Mouse (Mus musculus) v-Abl transformed pro-B cells (cell line): ENCODE data around the gene Zdhhc22.

ENCODE experiments used
- in situ Hi-C, 2 experiments: fragments of 400-800 bp; cut with MboI; formaldehyde crosslinking; loops; one replicate each; pipeline ENCODE4 v1.15.1; 2025; ENCODE audit not compliant: unreplicated experiment in 2 of 2

Gene Zdhhc22

DNA sequence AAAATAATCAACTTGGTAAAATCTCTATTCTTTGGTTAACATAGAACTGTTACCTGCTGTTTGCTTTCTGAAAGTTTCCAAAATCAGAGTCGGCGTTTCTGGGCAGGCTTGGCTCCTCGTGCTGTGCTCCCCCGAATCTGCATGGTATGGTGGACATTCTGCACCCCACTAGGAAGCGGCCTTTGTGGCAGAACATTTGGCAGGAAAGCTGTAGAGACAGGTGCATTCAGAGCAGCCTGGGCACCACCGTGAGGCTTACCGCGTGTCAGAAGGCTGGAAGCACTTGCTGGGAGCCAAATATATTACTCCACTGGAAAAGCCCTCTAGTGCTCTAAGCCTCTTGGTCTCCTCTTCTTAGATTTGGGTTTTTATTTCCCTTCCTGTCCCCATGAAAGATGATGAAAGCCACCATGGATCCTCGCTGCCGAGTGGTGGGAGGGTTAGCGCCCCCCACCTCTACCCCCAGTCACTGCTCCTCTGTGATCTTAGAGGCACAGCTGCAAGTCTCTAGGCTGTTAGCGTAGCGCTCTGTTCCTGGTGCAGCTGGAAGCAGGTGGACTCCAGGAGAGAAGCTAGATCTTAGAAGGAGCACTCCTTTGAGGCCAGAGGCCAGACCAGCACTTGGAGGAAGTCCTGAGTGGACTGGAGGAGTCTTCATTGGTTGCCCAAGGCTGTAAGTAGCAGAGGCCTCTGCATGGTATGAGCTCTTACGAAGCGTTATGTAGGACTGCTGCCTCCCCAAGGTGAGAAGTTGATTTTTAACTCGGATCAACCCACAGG is 25.8 kb downstream of the Zdhhc22 start:
- in situ Hi-C loops: no loop called here

DNA sequence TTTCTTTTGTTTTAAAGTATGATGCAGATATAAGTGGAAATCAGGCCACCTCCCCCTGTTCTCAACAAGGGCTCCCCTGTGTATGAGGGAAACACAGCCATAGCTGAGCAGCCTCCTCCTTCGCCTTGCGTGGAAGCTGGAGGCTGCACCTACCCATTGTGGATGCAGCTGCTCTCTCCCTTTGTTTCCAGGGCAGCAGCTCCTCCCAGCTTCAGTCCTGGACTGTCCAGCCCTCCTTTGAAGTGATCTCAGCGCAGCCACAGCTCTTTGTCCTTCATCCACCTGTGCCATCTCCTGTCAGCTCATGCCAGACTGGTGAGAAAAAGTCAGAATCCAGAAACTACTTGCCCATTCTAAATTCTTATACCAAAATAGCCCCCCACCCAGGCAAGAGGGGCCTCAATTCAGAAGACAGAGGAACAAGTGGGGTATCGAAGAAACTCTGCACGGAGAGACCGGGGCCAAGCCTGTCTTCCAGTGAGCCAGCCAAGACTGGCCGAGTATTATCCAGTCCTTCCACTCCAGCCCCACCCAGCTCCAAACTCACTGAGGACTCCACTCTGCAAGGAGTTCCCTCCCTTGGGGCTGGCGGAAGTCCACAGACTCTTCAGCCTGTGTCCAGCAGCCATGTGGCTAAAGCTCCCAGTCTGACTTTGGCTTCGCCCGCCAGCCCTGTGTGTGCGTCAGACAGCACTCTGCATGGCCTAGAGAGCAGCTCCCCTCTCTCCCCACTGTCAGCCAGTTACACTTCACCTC is 28.5 kb downstream of the Zdhhc22 start:
- in situ Hi-C loops: no loop called here

DNA sequence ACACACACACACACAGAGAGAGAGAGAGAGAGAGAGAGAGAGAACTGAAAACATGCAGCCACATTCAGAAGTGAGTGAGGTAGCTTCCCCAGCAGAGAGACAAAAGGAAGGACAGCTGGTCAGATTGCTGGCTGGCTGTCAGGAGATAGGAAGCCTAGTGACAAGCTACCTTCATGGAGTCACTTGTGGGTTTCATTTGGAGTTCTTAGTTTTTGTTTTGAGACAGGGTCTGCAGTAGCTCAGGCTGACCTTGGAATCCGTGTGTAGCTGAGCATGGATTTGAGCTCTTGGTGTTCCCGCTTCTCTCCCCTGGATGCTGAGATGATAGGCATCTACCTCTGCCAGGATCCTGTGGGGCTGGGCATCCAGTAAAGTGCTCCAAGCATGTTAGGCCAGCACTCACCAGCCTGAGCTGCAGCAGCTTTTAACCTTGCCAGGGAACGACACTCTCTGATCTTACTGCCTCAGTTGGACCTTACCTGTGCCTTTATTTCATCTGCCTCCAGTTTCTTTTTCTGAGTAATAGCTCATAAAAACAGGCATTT is 29.4 kb downstream of the Zdhhc22 start:
- in situ Hi-C loops: no loop called here

DNA sequence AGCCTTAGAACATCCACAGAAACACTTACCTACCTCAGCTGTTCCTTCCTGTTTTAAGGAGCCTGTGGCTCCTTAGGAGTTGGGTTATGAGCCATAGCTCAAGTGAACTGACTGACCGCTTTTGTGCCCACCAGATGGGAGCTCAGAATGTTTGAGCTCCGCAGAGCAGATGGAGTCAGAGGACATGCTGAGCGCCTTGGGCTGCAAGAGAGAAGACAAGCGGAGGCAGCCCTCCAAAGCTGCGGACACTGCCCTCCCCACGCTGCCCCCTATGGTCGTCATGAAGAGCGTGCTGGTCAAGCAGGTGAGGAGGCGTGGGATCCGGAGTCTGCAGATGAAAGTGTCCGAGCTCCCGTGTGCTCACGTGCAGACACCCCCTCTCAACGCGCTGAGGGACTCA is 30.1 kb downstream of the Zdhhc22 start:
- in situ Hi-C loops: no loop called here

DNA sequence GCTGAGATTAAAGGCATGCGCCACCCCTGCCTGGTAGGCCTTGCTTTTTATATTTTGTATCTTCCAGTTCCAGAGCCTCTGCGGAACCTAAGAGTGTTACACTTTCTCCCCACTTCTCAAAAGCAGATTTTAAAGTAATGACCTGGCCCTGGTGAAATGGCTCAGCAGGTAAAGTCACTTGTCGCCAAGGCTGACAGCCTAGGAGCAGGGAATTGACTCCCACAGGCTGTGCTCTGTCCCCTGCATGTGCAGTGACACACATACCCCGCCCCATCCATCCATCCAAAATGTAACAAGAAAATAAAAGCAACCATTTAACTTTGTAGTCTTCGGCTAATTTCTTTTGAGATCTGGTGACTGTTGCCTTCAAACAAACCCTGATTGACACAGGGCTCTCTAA is 30.6 kb downstream of the Zdhhc22 start:
- in situ Hi-C loops: no loop called here

DNA sequence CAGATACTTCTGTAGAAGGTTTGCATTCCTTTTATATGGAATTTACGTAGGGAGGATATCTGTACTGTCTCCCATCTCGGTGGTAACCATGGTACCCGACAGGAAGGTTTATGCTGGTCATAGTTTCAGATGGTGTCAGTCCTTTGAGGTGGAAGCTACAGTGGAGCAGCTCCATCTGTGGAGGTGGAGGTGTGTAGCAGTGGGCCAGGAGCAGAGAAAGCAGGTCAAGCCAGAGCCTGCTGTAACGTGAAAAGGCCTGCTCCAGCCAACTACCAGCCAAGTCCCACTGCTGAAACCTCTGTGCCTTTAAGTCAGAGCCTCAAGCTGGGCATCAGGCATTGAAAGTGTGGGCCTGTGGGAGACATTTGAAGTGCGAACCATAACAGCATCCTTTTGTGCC is 31.7 kb downstream of the Zdhhc22 start:
- in situ Hi-C loops: no loop called here

DNA sequence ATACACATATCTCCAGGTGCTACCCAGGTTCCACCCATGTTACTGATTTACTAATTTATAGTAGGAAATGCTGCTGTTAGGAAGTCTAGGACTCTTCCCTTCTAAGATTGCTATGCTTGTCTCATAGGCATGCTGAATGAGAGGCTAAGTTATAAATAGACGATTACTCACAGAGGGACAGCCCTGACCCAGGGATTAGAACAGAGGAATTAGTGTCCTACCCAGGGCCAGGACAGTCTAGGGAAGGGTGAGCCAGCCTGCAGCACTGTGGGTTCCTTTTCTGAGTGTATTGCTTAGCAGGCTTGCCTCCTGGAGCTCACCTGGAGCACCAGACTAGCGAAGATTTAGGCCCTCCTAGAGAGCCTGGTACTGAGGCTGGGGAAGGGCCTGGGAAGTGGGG is 34.3 kb downstream of the Zdhhc22 start:
- in situ Hi-C loops: no loop called here

DNA sequence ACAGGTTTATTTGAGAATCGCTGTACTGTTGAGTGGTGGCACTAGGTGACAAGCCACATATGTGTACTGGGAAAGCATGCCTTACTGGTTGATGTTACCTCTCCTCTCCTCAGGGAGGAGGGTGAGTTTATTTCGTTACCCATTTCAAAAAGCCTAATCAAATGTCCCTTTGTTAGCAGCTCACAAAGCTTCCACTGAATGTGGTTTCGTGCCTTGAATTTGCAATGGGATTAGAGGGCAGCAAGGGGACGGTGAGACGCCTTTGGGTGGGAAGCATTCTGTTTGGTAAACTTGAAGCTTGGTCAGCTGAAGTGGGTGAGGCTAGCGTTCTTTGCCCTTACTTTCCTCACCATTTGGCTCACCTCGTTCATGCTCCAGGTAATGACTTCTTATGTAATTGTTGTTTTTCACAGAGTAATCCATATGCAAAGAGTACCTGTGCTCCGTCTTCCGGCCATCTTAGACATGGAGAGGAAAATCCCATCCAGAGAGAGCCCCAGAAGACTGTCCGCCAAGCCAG is 37.8 kb downstream of the Zdhhc22 start:
- in situ Hi-C loops: no loop called here

DNA sequence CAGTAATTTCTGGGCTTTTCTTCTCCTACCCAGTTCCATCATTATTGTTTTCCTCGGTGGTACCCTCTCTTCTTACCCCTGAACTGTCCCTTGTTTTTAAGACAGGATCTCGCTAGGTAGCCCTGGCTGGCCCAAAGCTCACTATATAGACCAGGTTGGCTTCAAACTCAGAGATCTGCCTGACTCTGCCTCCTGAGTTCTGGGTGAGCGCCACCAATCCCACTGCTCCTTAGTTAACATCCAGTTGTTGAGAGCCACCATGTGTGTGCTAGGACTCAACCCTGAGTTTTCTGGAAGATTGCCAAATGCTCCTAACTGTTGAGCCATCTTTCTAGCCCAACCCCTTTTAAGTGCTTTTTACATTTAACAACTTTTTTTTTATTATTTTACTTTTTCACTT is 39.3 kb downstream of the Zdhhc22 start:
- in situ Hi-C loops: no loop called here

DNA sequence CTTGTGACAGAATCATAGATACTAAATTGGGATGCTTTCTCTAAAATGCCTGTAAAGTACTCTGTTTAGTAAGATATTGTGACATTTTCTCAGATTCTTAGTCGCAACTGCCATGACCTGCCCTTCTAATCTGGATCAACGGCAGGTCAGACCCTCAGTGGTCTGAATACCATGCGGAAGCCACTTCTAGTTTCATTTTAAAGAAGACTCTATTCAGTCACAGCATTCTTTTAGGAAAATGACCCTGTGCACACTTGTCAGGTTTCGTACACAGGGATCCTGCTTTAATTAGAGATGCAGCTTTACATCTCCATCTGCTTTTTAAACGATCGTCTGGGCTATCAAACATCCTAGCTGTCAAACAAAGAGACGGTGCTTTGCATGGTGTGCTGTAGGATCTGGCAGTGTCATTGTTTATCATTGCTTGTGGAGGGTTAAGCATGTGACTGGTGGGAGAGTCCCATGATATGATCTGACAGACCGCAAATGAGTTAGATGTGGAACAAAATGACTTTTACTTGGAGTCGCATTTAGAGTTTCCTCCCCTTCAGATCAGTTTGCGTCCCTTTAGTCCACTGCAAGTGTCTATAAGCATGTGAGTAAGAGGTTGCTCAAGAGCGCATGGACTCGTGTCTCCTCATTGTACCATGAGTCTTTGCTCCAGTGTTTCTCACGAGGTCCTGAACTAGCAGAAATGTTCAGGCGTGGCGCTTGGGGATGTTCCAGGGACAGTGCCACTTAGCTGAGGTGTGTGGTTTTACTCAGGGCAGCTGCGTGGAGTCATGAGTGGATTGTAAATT is 39.9 kb downstream of the Zdhhc22 start:
- in situ Hi-C loops: no loop called here

DNA sequence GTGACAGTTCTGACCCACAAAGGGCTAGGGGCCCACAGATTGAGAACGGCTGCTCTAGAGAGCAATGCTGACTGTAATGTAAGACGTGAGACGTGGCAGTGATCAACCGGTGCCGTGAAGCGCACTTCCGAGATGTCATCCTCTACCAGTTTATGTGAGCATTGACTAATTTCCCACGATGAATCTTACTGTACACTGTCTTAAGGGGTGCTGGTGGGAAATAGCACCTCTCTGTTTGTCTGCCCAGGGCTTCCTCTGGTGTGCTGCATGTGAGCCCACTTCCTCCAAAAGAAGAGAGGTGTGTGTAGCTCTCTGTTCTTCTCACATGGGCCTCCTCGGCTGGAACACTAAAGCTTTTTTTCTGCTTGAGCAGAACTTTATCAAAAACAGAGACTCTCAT is 40.7 kb downstream of the Zdhhc22 start:
- in situ Hi-C loops: loop anchor here in 1 of 2 experiments (25.0 kb wide), 2 partner anchors 812 to 1112 kb away; no protein-coding TSS in a partner anchor

DNA sequence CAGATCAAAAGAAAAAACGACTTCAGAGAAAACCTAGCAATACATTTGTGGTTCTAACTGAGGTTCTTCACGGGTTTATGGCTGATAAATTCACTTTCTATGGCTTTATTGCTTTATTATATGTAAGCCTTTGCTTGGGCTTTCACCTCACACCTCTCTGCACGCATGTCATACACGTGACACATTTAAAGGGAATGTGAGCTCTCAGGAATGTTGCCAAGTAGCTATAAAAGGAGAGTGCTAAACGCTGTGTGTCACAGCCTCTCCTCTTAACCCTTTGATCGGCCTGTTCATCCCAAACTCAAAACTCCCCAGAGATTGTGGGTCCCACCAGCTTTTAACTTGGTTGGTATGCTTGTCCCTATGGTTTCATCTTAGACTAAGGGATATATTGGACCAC is 41.6 kb downstream of the Zdhhc22 start:
- in situ Hi-C loops: loop anchor here in 1 of 2 experiments (25.0 kb wide), 2 partner anchors 811 to 1111 kb away; no protein-coding TSS in a partner anchor

DNA sequence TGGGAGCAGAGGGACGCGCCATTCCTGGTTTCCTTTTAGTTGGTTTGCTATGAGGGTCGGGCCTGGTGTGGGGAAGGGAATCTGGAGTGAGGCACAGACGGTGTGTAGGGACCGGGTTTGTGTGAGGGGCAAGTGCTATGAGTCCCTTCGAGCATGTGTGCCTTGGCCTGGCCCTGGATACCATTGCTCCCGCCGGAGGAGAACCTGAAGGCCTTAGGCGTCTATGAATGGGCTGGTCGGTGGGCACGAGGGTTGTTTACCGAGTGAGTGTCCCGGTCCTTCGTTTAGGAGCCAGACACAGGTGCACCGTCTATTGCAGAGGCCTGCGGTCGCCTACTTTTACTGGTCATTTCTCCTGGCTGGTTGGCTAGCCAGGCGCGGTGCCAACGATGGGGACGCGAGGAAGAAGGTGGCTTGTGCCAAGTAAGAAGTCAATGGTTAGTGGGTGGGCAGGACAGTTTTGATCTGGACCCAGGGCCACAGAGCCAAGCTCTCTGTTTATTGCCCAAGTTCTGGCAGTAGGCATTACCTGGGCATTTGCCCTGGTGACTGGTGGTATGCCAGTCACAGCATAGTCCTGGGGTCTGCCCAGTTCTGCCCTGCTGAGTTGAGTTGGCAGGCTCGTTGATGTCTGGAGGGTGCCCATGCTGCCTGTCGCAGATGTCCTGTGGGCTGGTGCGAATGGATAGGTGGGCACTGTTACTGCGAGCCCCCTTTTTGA is 42.4 kb downstream of the Zdhhc22 start:
- in situ Hi-C loops: loop anchor here in 1 of 2 experiments (25.0 kb wide), 2 partner anchors 811 to 1111 kb away; no protein-coding TSS in a partner anchor

DNA sequence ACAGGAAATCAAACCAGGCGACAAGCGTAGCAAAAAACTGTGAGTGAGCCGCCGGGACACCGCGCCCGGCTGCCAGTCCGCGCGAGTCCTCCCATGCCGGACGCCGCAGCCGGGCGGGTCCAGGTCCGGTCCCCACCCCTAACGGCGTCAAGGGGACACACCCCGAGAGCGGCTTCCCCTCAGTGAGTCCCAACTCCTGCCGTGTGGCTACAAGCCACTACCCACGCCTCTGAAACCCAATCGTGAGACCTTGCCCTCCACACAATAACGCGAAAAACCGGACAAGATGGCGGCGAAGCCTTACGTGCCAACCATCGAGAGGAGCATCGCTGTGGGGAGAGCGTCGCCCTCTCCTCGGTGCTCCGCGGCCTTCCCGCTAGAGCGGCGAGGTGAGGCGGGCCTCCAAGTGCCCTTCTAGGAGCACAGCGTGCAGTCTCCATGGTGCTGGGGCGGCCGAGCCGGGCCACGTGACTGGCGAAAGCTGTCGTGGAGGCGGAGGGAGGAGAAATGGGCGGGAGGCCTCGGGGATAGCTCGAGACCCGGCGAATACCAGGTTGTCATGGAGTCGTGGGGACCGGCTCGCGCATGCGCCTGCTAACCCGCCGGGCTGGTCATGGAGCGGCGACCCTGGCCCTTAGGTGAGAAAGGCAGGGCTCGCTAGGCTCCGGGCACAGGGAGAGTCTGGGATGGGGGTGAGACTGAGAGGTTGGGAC is 43.2 kb downstream of the Zdhhc22 start, which contains the start of gene Cipc:
TSS of gene Cipc (plus strand) at position 182 of the 713 bp plus-strand sequence.
- in situ Hi-C loops: loop anchor here in 1 of 2 experiments (25.0 kb wide), 2 partner anchors 810 to 1110 kb away; no protein-coding TSS in a partner anchor

DNA sequence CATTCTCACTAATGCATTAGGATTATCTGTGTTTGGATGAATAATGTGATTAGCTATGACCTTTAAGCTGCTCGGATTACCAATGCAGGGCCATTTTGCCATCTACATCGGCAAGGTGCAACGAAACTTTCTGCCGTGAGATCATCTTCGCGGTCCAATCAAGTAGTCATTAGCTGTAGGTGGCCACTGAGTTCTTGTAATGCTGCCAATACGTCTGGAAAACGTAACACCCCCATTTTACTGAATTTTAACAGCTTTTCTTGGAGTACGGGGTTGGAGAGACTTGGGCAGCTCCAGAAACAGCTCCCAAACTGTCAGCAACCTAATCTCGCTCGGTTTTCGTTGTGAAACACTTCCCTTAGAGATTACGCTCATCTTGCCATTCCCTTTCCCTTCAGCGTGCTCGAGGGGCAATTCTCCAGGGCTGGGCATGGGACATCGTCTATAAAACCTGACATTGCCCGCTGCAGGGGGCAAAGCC is 43.9 kb downstream of the Zdhhc22 start:
- in situ Hi-C loops: loop anchor here in 1 of 2 experiments (25.0 kb wide), 2 partner anchors 809 to 1109 kb away; no protein-coding TSS in a partner anchor

DNA sequence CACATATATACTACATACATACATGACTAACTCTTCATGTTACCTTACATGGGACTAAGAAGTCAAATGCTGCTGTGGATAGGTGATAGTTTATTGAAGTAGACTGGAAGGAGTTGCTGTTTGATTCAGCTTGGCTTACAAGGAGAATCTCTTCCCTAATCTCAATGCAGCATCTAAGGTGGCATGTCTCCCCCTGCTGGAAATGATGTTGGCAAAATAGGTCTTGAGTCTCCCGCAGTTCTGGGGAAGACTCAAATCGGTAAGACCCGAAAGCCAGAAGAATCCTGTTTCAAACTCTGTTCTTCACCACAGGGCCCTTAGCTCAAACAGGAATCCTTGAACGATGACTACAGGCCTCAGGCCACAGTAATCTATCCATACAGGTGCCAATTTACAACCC is 45.1 kb downstream of the Zdhhc22 start:
- in situ Hi-C loops: loop anchor here in 1 of 2 experiments (25.0 kb wide), 2 partner anchors 808 to 1108 kb away; no protein-coding TSS in a partner anchor

DNA sequence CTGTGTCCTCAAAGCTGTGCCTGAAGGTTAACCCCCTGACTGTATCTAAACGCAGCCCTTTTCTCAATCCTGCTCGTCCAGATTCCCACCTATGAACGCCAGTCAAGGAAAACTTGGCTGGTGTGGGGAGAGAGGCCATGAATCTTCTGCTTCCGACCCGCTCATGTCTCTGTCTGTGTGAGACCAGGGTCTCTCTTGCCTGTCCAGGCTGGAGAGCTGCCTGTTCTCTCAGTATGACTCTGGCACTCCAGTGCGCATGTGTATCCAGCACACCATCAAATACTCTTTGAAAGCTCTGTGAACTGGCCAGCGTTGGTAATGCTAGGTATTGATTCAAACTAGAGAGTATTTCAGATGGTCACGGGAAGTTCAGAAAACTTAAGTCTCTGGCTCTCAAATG is 46.8 kb downstream of the Zdhhc22 start:
- in situ Hi-C loops: loop anchor here in 1 of 2 experiments (25.0 kb wide), 2 partner anchors 806 to 1106 kb away; no protein-coding TSS in a partner anchor

DNA sequence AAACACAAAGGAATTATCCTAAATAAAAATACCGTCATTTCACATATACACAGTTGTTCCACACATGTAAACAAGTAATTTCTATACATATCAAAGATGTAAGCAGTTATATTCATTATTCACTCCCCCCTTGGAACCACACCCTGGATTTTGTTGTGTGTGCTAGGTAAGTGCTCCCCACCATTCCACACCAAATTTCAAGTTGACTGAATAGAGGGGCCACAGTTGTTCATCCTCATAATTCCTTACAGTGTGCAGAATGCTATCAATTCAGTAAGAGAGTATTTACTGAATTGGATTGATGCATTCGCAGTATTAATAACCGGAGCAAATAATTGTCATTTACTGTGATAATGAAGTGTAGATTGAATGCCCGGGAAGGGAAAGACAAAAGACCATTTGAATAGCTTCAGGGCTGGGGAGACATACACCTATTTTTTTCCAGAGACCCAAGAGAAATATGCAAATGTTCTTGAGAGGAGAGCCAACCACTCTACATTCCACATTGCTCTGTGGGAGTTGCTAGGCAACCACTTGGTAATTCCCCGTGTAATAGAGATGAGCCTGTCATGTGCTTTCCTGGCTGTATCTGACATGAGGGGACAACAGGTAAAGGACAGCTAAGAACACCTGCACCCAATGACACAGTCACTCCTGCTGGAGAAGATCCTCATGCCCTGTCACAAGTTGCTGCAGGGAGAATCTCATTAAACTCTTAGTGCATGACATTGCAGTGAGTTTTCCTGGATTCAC is 48.3 kb downstream of the Zdhhc22 start:
- in situ Hi-C loops: loop anchor here in 1 of 2 experiments (25.0 kb wide), 2 partner anchors 805 to 1105 kb away; no protein-coding TSS in a partner anchor
